Comparison of ENCODE assay signal across 22 mouse cellular contexts in the genomic region with DNA sequence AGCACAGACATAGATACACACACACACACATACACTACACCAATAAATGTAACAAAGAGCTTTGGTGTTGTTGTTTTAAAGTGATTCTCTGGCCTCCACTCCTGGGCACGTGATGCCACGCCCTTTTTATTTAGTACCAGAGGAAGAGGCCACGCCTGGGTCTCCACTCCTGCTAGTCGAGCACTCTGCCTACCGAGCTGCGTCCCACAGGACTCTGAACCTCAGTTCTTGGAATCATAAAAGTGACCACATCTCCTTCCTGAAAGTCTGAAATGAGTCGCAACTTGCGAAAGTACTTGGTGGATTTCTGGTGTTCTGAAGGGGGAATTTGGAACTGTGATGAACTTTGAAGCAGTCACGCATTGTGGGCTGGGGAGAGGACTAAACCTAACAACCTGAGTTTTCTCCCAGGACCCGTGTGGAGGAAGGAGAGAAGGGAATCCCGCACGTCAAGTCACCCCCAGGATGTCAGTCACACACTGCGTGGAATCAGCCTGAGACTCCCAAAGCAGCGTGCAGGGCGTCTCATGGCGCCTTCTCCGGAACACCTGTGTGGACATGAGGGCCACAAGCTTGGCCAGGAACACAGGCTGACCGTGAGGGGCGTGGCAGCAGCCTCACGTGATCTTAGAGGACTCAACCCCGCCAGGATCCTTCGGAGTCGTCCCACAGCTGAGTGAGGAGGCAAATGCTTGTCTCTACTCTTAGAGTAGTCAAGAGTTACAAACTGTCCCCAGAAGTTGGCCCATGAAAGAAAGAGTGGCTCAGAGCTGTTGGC. TPM values are rescaled to one million over a fixed set of nuclear protein-coding genes. Genes with fewer than 3 reads are reported as not detected.
A peak's percentile ranks its signal among the peaks of the same experiment; 100 is the strongest.
DNase-seq lines count a peak whose midpoint lies in the region; ATAC-seq lines count a peak whose summit lies in the region.
"Had no signal": no experiment of that assay in that cellular context is flagged by ENCODE, and none has a peak within 500 bp of the region (broad histone marks: within the 10 kb centered on the region; RNA-seq: fewer than 3 reads in every experiment).

No protein-coding gene starts in this region.

- no peak overlapping the region for H3K9ac ChIP-seq in forebrain, embryonic 11.5 days (ENCODE audit: low read length)
- H3K9ac ChIP-seq: embryonic facial prominence, embryonic 13.5 days; forebrain, embryonic 13.5 days; limb, embryonic 12.5 days; liver, embryonic 14.5 days; midbrain, embryonic 12.5 days; neural tube, embryonic 13.5 days had no signal

- H3K9me3 ChIP-seq in forebrain, embryonic 11.5 days (ENCODE audit: control insufficient read depth, low read length) = no peaks in the 10 kb centered on the region
- H3K9me3 ChIP-seq: embryonic facial prominence, embryonic 13.5 days; forebrain, embryonic 13.5 days; hindbrain, embryonic 10.5 days; limb, embryonic 12.5 days; midbrain, embryonic 12.5 days; neural tube, embryonic 13.5 days had no signal

- 27% methylated on average over 23 of the region's 23 CpGs for WGBS in large intestine, adult 2 months
- 86% methylated on average over 23 of the region's 23 CpGs for WGBS in forebrain, embryonic 11.5 days

- no peak overlapping the region for H3K27ac ChIP-seq in forebrain, embryonic 11.5 days (ENCODE audit: low read depth, low read length)
- H3K27ac ChIP-seq: embryonic facial prominence, embryonic 13.5 days; forebrain, embryonic 13.5 days; hindbrain, embryonic 10.5 days; layer of hippocampus, adult 2 months; limb, embryonic 12.5 days; liver, embryonic 14.5 days; midbrain, embryonic 12.5 days; neural tube, embryonic 13.5 days had no signal

- peak; percentile 74 for DNase-seq in heart, adult 11 months
- DNase-seq in heart, adult 18-20 months = no peak
- DNase-seq in large intestine, adult 2 months (ENCODE audit: low read depth, low spot score) = peak; percentile 21
- no peak for DNase-seq in forebrain, embryonic 11.5 days (ENCODE audit: low spot score)
- DNase-seq in testis, postnatal 14 days (ENCODE audit: low spot score) = no peak
- DNase-seq: cerebellum, adult 9-10 months; gastrocnemius, postnatal 36 days had no signal

- no peaks in the 10 kb centered on the region for H3K36me3 ChIP-seq in forebrain, embryonic 11.5 days (ENCODE audit: control insufficient read depth, insufficient read depth, low read length)
- H3K36me3 ChIP-seq: embryonic facial prominence, embryonic 13.5 days; hindbrain, embryonic 10.5 days; limb, embryonic 12.5 days; midbrain, embryonic 12.5 days; neural tube, embryonic 13.5 days had no signal

- H3K4me2 ChIP-seq in forebrain, embryonic 11.5 days (ENCODE audit: low read depth, low read length, severe bottlenecking) = no peak overlapping the region
- H3K4me2 ChIP-seq: embryonic facial prominence, embryonic 13.5 days; forebrain, embryonic 13.5 days; limb, embryonic 12.5 days; midbrain, embryonic 12.5 days; neural tube, embryonic 13.5 days had no signal

- no peaks in the 10 kb centered on the region for H3K27me3 ChIP-seq in forebrain, embryonic 11.5 days (ENCODE audit: control insufficient read depth, insufficient read depth, low read length)
- H3K27me3 ChIP-seq: embryonic facial prominence, embryonic 13.5 days; forebrain, embryonic 13.5 days; limb, embryonic 12.5 days; midbrain, embryonic 12.5 days; neural tube, embryonic 13.5 days had no signal

- ATAC-seq in CD4-positive, CD25-positive, alpha-beta regulatory T cell, adult 4 months = peak; percentile 35
- peak; percentile 38 for ATAC-seq in activated CD4-positive, CD25-positive, alpha-beta regulatory T cell, adult 4 months
- ATAC-seq in erythroblast, adult 5-6 weeks (replicated peaks; ENCODE audit: low FRiP score, poor library complexity, severe bottlenecking) = no peak
- ATAC-seq in forebrain, embryonic 11.5 days (replicated peaks; ENCODE audit: low FRiP score) = no peak
- ATAC-seq: forebrain, embryonic 13.5 days had no signal

- H3K4me3 ChIP-seq in forebrain, embryonic 11.5 days (ENCODE audit: low read depth, low read length) = no peak overlapping the region
- H3K4me3 ChIP-seq: embryonic facial prominence, embryonic 13.5 days; forebrain, embryonic 13.5 days; hindbrain, embryonic 10.5 days; layer of hippocampus, adult 2 months; limb, embryonic 12.5 days; midbrain, embryonic 12.5 days; neural tube, embryonic 13.5 days had no signal

- no peaks in the 10 kb centered on the region for H3K4me1 ChIP-seq in forebrain, embryonic 11.5 days (replicated peaks; ENCODE audit: control insufficient read depth, insufficient read depth, low read length)
- H3K4me1 ChIP-seq: embryonic facial prominence, embryonic 13.5 days; forebrain, embryonic 13.5 days; hindbrain, embryonic 10.5 days; limb, embryonic 12.5 days; midbrain, embryonic 12.5 days; neural tube, embryonic 13.5 days had no signal

RNA-seq across cellular contexts. Expression of gene Ccr4, which starts 17.0 kb away (rescaled TPM):
- not detected for total RNA-seq in heart, adult 18-20 months (2021)
- 10 to 100 TPM; 27.8 to 29.8 TPM for polyA plus RNA-seq in CD4-positive, CD25-positive, alpha-beta regulatory T cell, adult 4 months (2017; shearing (Covaris generic))
- 10 to 100 TPM; 33.0 to 42.8 TPM for polyA plus RNA-seq in activated CD4-positive, CD25-positive, alpha-beta regulatory T cell, adult 4 months (2017; shearing (Covaris generic))
- 2.2 and 3.4 TPM in 2 replicates for polyA plus RNA-seq in large intestine, adult 2 months (2012; rRNA removed)
- total RNA-seq in erythroblast, adult 5-6 weeks (2015; ENCODE audit: low replicate concordance) = not detected in 2 replicates
- not detected in 2 replicates for total RNA-seq in erythroblast, adult 5-6 weeks (2017; ENCODE audit: low replicate concordance)
- polyA plus RNA-seq in forebrain, embryonic 11.5 days (2014; fragmentation: Nextera tagmentation; extraction: Ambion mirVana) = not detected in 2 replicates
- total RNA-seq: adrenal gland, postnatal 4 days; gastrocnemius, postnatal 36 days; layer of hippocampus, adult 2 months; left cerebral cortex, adult 8-10 months had no signal
- polyA plus RNA-seq: cortical plate, adult 2 months; forebrain, embryonic 13.5 days; heart, embryonic 14.5 days; hindbrain, embryonic 10.5 days; limb, embryonic 12.5 days; liver, embryonic 14.5 days; midbrain, embryonic 12.5 days; neural tube, embryonic 13.5 days had no signal

RNA-seq across cellular contexts. Expression of gene C130032M10Rik, which starts 27.8 kb away (rescaled TPM):
- not detected for total RNA-seq in heart, adult 18-20 months (2021)
- polyA plus RNA-seq in CD4-positive, CD25-positive, alpha-beta regulatory T cell, adult 4 months (2017; shearing (Covaris generic)) = not detected
- not detected for polyA plus RNA-seq in activated CD4-positive, CD25-positive, alpha-beta regulatory T cell, adult 4 months (2017; shearing (Covaris generic))
- polyA plus RNA-seq in large intestine, adult 2 months (2012; rRNA removed) = not detected in 2 replicates
- not detected in 2 replicates for total RNA-seq in erythroblast, adult 5-6 weeks (2015; ENCODE audit: low replicate concordance)
- total RNA-seq in erythroblast, adult 5-6 weeks (2017; ENCODE audit: low replicate concordance) = not detected in 2 replicates
- polyA plus RNA-seq in forebrain, embryonic 11.5 days (2014; fragmentation: Nextera tagmentation; extraction: Ambion mirVana) = not detected in 2 replicates
- total RNA-seq: adrenal gland, postnatal 4 days; gastrocnemius, postnatal 36 days; layer of hippocampus, adult 2 months; left cerebral cortex, adult 8-10 months had no signal
- polyA plus RNA-seq: cortical plate, adult 2 months; forebrain, embryonic 13.5 days; liver, embryonic 14.5 days; neural tube, embryonic 13.5 days had no signal

Comparison
In these comparisons a context has a peak if more than half of its experiments do, and no peak if none do; other contexts are left out.
1. DNase-seq: peak in heart, adult 11 months (single experiment) and large intestine, adult 2 months (single experiment); none in heart, adult 18-20 months (0 of 2), forebrain, embryonic 11.5 days (single experiment) and testis, postnatal 14 days (single experiment).
2. ATAC-seq: peak in CD4-positive, CD25-positive, alpha-beta regulatory T cell, adult 4 months (single experiment) and activated CD4-positive, CD25-positive, alpha-beta regulatory T cell, adult 4 months (single experiment); none in erythroblast, adult 5-6 weeks (single experiment) and forebrain, embryonic 11.5 days (single experiment).